16 mouse cellular contexts compared by ENCODE assay signal in the genomic region with DNA sequence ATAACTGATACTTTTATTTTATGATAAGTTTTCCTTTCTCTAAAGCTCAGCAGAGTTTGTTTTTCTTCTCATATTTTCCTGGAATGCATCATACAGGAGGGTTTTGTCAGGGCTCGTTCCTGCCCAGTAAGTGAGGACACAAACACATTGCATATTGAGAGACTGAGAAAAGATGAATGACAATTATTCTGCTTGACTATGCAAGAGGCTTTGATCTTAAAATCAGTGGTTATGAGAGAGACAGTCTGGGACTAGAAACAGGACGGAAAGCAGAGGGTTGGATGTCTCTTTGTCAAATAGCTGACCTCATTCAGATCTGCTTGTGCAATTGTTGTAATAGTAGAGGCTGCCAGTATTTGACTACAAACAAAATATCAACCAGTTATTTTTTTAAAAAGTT.
"Had no signal": no experiment of that assay in that cellular context is flagged by ENCODE, and none has a peak within 500 bp of the region (broad histone marks: within the 10 kb centered on the region; RNA-seq: fewer than 3 reads in every experiment).

No protein-coding gene starts in this region.

- H3K4me2 ChIP-seq: limb, embryonic 12.5 days; limb, embryonic 15.5 days; liver, embryonic 13.5 days; lung, embryonic 15.5 days; midbrain, embryonic 11.5 days had no signal

- H3K9me3 ChIP-seq: limb, embryonic 12.5 days; limb, embryonic 15.5 days; liver, embryonic 13.5 days; lung, embryonic 15.5 days had no signal

- H3K27me3 ChIP-seq: limb, embryonic 12.5 days; limb, embryonic 15.5 days; liver, embryonic 13.5 days; lung, embryonic 15.5 days had no signal

- H3K4me1 ChIP-seq: limb, embryonic 12.5 days; limb, embryonic 15.5 days; liver, embryonic 13.5 days; lung, embryonic 15.5 days had no signal

- H3K27ac ChIP-seq: limb, embryonic 12.5 days; limb, embryonic 15.5 days; liver, embryonic 13.5 days; lung, embryonic 15.5 days; stomach, postnatal 0 days had no signal

- H3K36me3 ChIP-seq: limb, embryonic 12.5 days; limb, embryonic 15.5 days; liver, embryonic 13.5 days; lung, embryonic 15.5 days had no signal

- H3K4me3 ChIP-seq: limb, embryonic 12.5 days; limb, embryonic 15.5 days; liver, embryonic 13.5 days; lung, embryonic 15.5 days had no signal

- H3K9ac ChIP-seq: limb, embryonic 12.5 days; limb, embryonic 15.5 days; liver, embryonic 13.5 days; lung, embryonic 15.5 days had no signal

- DNase-seq: kidney, adult 2 months; kidney, postnatal 10 days; kidney, postnatal 4 days; left cerebral cortex, postnatal 4 days; liver, embryonic 13.5 days; lung, postnatal 36 days; midbrain, embryonic 14.5 days; thymus, adult 2 months; thymus, postnatal 14 days; thymus, postnatal 4 days had no signal

- ATAC-seq: intestine, postnatal 0 days had no signal
